9 mouse cellular contexts compared by ENCODE assay signal in genomic region chr8:104533551-104533950, GRCm38 (mm10). TPM values are rescaled to one million over a fixed set of nuclear protein-coding genes. Genes with fewer than 3 reads are reported as not detected.
DNase-seq lines count a peak whose midpoint lies in the region; ATAC-seq and TF ChIP-seq lines count a peak whose summit lies in the region.
"Had no signal": no experiment of that assay in that cellular context is flagged by ENCODE, and none has a peak within 500 bp of the region (broad histone marks: within the 10 kb centered on the region; RNA-seq: fewer than 3 reads in every experiment).

No protein-coding gene starts in this region.

- no peak for TF ChIP-seq CTCF in MEL (IDR thresholded peaks at IDR 0.05 in 2 of 3, conservative IDR thresholded peaks at IDR 0.05 in 1 of 3; ENCODE audit: control insufficient read depth in 1 of 3, insufficient read depth in 1 of 3, low read depth in 2 of 3, low read length in 3 of 3, poor library complexity in 1 of 3, severe bottlenecking in 1 of 3)

- no peak for TF ChIP-seq RAD21 in MEL (IDR thresholded peaks at IDR 0.05; ENCODE audit: low read depth, low read length)

- no peak for TF ChIP-seq EP300 in MEL (IDR thresholded peaks at IDR 0.05; ENCODE audit: low read depth in 1 of 2, low read length in 2 of 2)

- DNase-seq in heart, adult 8-10 months (ENCODE audit: low spot score), result no peak
- no peak for DNase-seq in MEL (ENCODE audit: low read depth, low spot score)
- DNase-seq in hindbrain, embryonic 10.5 days (ENCODE audit: low spot score), result no peak
- DNase-seq in adrenal gland, postnatal 25 days, result no peak
- no peak for DNase-seq in adrenal gland, adult 18-20 months (ENCODE audit: low spot score in 2 of 2)
- DNase-seq in left cerebral cortex, postnatal 36 days (ENCODE audit: low spot score in 2 of 2), result no peak
- DNase-seq: gastrocnemius, postnatal 25 days had no signal

- peaks cover 22% of the 10 kb centered on the region for H3K36me3 ChIP-seq in heart, embryonic 13.5 days
- H3K36me3 ChIP-seq in MEL (ENCODE audit: control insufficient read depth in 1 of 2, insufficient read depth in 2 of 2, low read length in 2 of 2), result peaks cover 1 to 11% of the 10 kb centered on the region in 2 experiments; a peak in 3 of 4 replicates
- H3K36me3 ChIP-seq in hindbrain, embryonic 10.5 days, result peaks cover 31% of the 10 kb centered on the region

- intact Hi-C loops in left cerebral cortex, postnatal 36 days (cut with DNase I), result loop anchor here (5.0 to 10.0 kb wide), 2 partner anchors 34 to 89 kb away; partner anchors contain the start of gene Dync1li2

- H3K79me2 ChIP-seq in MEL (ENCODE audit: control insufficient read depth, insufficient read depth, low read length, poor library complexity), result peaks cover 21% of the 10 kb centered on the region

- peak overlapping the region; percentile 98 for H3K9ac ChIP-seq in heart, embryonic 13.5 days
- peak overlapping the region; percentile 86 for H3K9ac ChIP-seq in MEL (ENCODE audit: control insufficient read depth, low read depth, low read length, poor library complexity, severe bottlenecking)

- H3K4me2 ChIP-seq in heart, embryonic 13.5 days, result peak overlapping the region; percentile 85

- 23% methylated on average over 7 of the region's 7 CpGs for WGBS in heart, embryonic 13.5 days
- 21% methylated on average over 7 of the region's 7 CpGs for WGBS in hindbrain, embryonic 10.5 days

- peaks cover 16% of the 10 kb centered on the region for H3K27me3 ChIP-seq in heart, embryonic 13.5 days (replicated peaks)
- H3K27me3 ChIP-seq in MEL (ENCODE audit: control insufficient read depth in 1 of 2, insufficient read depth in 2 of 2, low read length in 2 of 2), result no peaks in the 10 kb centered on the region
- H3K27me3 ChIP-seq in hindbrain, embryonic 10.5 days (ENCODE audit: insufficient read depth, poor library complexity, severe bottlenecking), result peaks cover 17% of the 10 kb centered on the region

- ATAC-seq in heart, embryonic 13.5 days (ENCODE audit: extremely low read depth, insufficient number of reproducible peaks, low FRiP score, low TSS enrichment), result no peak
- 0 out of 2 replicates have a peak, but pooled peaks have one; percentile 1 for ATAC-seq in megakaryocyte progenitor cell, adult 5-6 weeks (replicated peaks; ENCODE audit: poor library complexity)

- TF ChIP-seq POLR2A in MEL (IDR thresholded peaks at IDR 0.05; ENCODE audit: control insufficient read depth in 1 of 2, insufficient read depth in 1 of 2, low read depth in 1 of 2, low read length in 2 of 2, poor library complexity in 1 of 2), result no peak

- H3K4me1 ChIP-seq in heart, embryonic 13.5 days, result peaks cover 29% of the 10 kb centered on the region
- H3K4me1 ChIP-seq in MEL (ENCODE audit: control insufficient read depth in 1 of 2, insufficient read depth in 2 of 2, low read length in 2 of 2), result peaks cover 0 to 3% of the 10 kb centered on the region in 2 experiments; a peak in 1 of 4 replicates
- H3K4me1 ChIP-seq in hindbrain, embryonic 10.5 days (replicated peaks), result peaks cover 27% of the 10 kb centered on the region

- peak overlapping the region; percentile 82; the same call in 1 of the 2 replicates for H3K27ac ChIP-seq in heart, embryonic 13.5 days (replicated peaks)
- H3K27ac ChIP-seq in MEL (ENCODE audit: control insufficient read depth, low read depth, low read length), result no peak overlapping the region
- H3K27ac ChIP-seq in hindbrain, embryonic 10.5 days, result peak overlapping the region; percentile 95

- peak overlapping the region; percentile 90 for H3K4me3 ChIP-seq in heart, embryonic 13.5 days
- H3K4me3 ChIP-seq in MEL (ENCODE audit: control insufficient read depth in 1 of 2, insufficient read depth in 1 of 2, low read depth in 2 of 2, low read length in 2 of 2), result peak overlapping the region; percentile 74 to 90
- H3K4me3 ChIP-seq in hindbrain, embryonic 10.5 days, result peak overlapping the region; percentile 93

- no peaks in the 10 kb centered on the region for H3K9me3 ChIP-seq in heart, embryonic 13.5 days
- H3K9me3 ChIP-seq in MEL (replicated peaks; ENCODE audit: insufficient read depth, low read length), result no peaks in the 10 kb centered on the region
- H3K9me3 ChIP-seq in hindbrain, embryonic 10.5 days, result no peaks in the 10 kb centered on the region

TF ChIP-seq in MEL, 35 proteins besides CTCF, POLR2A, EP300 and RAD21:
- TF ChIP-seq JUND (IDR thresholded peaks at IDR 0.05; ENCODE audit: low read depth, low read length) (no peak), TCF12 (IDR thresholded peaks at IDR 0.05; ENCODE audit: low read depth, low read length) (no peak), UBTF (IDR thresholded peaks at IDR 0.05; ENCODE audit: borderline replicate concordance, insufficient read depth, low read depth, low read length) (no peak), MXI1 (IDR thresholded peaks at IDR 0.05; ENCODE audit: low read depth, low read length) (no peak), ETS1 (IDR thresholded peaks at IDR 0.05; ENCODE audit: low read depth, low read length) (no peak), CHD2 (IDR thresholded peaks at IDR 0.05; ENCODE audit: low read length) (no peak), KAT2A (conservative IDR thresholded peaks at IDR 0.05; ENCODE audit: low read depth, low read length) (no peak), ZKSCAN1 (IDR thresholded peaks at IDR 0.05; ENCODE audit: low read depth, low read length) (no peak)

RNA-seq across cellular contexts. Expression of gene Nae1, which starts 0.9 kb away (rescaled TPM):
- polyA plus RNA-seq in heart, embryonic 13.5 days (2015; fragmentation: Nextera tagmentation; extraction: Ambion mirVana), result 71.5 and 73.8 TPM in 2 replicates
- 10 to 100 TPM; 28.5 to 32.0 (median 29.9) TPM for total RNA-seq in heart, adult 8-10 months (2022)
- total RNA-seq in MEL (2012; rRNA removed), result 41.9 and 49.7 TPM in 2 replicates
- 10 to 100 TPM in 1 of 2 experiments, not detected in 1; 39.2 TPM for polyA plus RNA-seq in MEL (2012; ENCODE audit: insufficient read depth in 1 of 2, insufficient read length in 2 of 2, low read depth in 1 of 2, low replicate concordance in 2 of 2, missing spikeins in 1 of 2)
- polyA plus RNA-seq in hindbrain, embryonic 10.5 days (2016; fragmentation: Nextera tagmentation; extraction: Ambion mirVana), result 121 and 126 TPM in 2 replicates
- 60.1 and 69.1 TPM in 2 replicates for total RNA-seq in megakaryocyte progenitor cell, adult 5-6 weeks (2015)
- total RNA-seq in megakaryocyte progenitor cell, adult 5-6 weeks (2017), result 74.4 and 88.3 TPM in 2 replicates
- total RNA-seq in adrenal gland, postnatal 25 days (2021), result 39.4 and 43.1 TPM in 2 replicates
- 10 to 100 TPM; 31.2 to 38.1 TPM for total RNA-seq in adrenal gland, adult 18-20 months (2021)
- total RNA-seq in left cerebral cortex, postnatal 36 days (2021), result 10 to 100 TPM; 43.5 to 49.6 TPM

RNA-seq across cellular contexts. Expression of gene Car7, which starts 0.9 kb away (rescaled TPM):
- polyA plus RNA-seq in heart, embryonic 13.5 days (2015; fragmentation: Nextera tagmentation; extraction: Ambion mirVana), result 0.80 and 1.4 TPM in 2 replicates
- total RNA-seq in heart, adult 8-10 months (2022), result 1 to 10 TPM; 2.6 to 4.4 (median 3.2) TPM
- 2.9 and 3.1 TPM in 2 replicates for total RNA-seq in MEL (2012; rRNA removed)
- polyA plus RNA-seq in MEL (2012; ENCODE audit: insufficient read depth in 1 of 2, insufficient read length in 2 of 2, low read depth in 1 of 2, low replicate concordance in 2 of 2, missing spikeins in 1 of 2), result 1 to 10 TPM in 1 of 2 experiments, not detected in 1; 2.4 TPM
- polyA plus RNA-seq in hindbrain, embryonic 10.5 days (2016; fragmentation: Nextera tagmentation; extraction: Ambion mirVana), result 0.90 and 1.4 TPM in 2 replicates
- not detected in 2 replicates for total RNA-seq in megakaryocyte progenitor cell, adult 5-6 weeks (2015)
- 0.07 and 0.33 TPM in 2 replicates for total RNA-seq in megakaryocyte progenitor cell, adult 5-6 weeks (2017)
- 2.3 and 2.6 TPM in 2 replicates for total RNA-seq in adrenal gland, postnatal 25 days (2021)
- total RNA-seq in adrenal gland, adult 18-20 months (2021), result 1 to 10 TPM; 1.6 to 3.1 TPM
- total RNA-seq in left cerebral cortex, postnatal 36 days (2021), result 10 to 100 TPM; 24.7 to 34.0 TPM

RNA-seq across cellular contexts. Expression of gene Terb1, which starts 23.8 kb away (rescaled TPM):
- 0.05 and 0.15 TPM in 2 replicates for polyA plus RNA-seq in heart, embryonic 13.5 days (2015; fragmentation: Nextera tagmentation; extraction: Ambion mirVana)
- not detected for total RNA-seq in heart, adult 8-10 months (2022)
- total RNA-seq in MEL (2012; rRNA removed), result not detected in 2 replicates
- not detected for polyA plus RNA-seq in MEL (2012; ENCODE audit: insufficient read depth in 1 of 2, insufficient read length in 2 of 2, low read depth in 1 of 2, low replicate concordance in 2 of 2, missing spikeins in 1 of 2)
- polyA plus RNA-seq in hindbrain, embryonic 10.5 days (2016; fragmentation: Nextera tagmentation; extraction: Ambion mirVana), result 0.12 and 0.29 TPM in 2 replicates
- not detected in 2 replicates for total RNA-seq in megakaryocyte progenitor cell, adult 5-6 weeks (2015)
- not detected in 2 replicates for total RNA-seq in megakaryocyte progenitor cell, adult 5-6 weeks (2017)
- not detected in 2 replicates for total RNA-seq in adrenal gland, postnatal 25 days (2021)
- under 1 TPM in 1 of 2 experiments, not detected in 1; 0.19 TPM for total RNA-seq in adrenal gland, adult 18-20 months (2021)
- total RNA-seq in left cerebral cortex, postnatal 36 days (2021), result 1 to 10 TPM; 1.8 to 2.9 TPM

RNA-seq across cellular contexts. Expression of gene Pdp2, which starts 57.7 kb away (rescaled TPM):
- polyA plus RNA-seq in heart, embryonic 13.5 days (2015; fragmentation: Nextera tagmentation; extraction: Ambion mirVana), result 7.1 and 7.3 TPM in 2 replicates
- total RNA-seq in heart, adult 8-10 months (2022), result 10 to 100 TPM; 24.1 to 44.1 (median 34.9) TPM
- 12.2 and 12.3 TPM in 2 replicates for total RNA-seq in MEL (2012; rRNA removed)
- 10 to 100 TPM in 1 of 2 experiments, not detected in 1; 12.4 TPM for polyA plus RNA-seq in MEL (2012; ENCODE audit: insufficient read depth in 1 of 2, insufficient read length in 2 of 2, low read depth in 1 of 2, low replicate concordance in 2 of 2, missing spikeins in 1 of 2)
- 12.7 and 13.3 TPM in 2 replicates for polyA plus RNA-seq in hindbrain, embryonic 10.5 days (2016; fragmentation: Nextera tagmentation; extraction: Ambion mirVana)
- 8.8 and 9.3 TPM in 2 replicates for total RNA-seq in megakaryocyte progenitor cell, adult 5-6 weeks (2015)
- 7.2 and 9.2 TPM in 2 replicates for total RNA-seq in megakaryocyte progenitor cell, adult 5-6 weeks (2017)
- total RNA-seq in adrenal gland, postnatal 25 days (2021), result 31.0 and 32.4 TPM in 2 replicates
- 10 to 100 TPM; 34.8 to 34.9 TPM for total RNA-seq in adrenal gland, adult 18-20 months (2021)
- total RNA-seq in left cerebral cortex, postnatal 36 days (2021), result 1 to 10 TPM; 8.1 to 9.0 TPM
